Mouse (Mus musculus): ENCODE measurements around the gene 4930523C07Rik. TPM values are rescaled to one million over a fixed set of nuclear protein-coding genes. Genes with fewer than 3 reads are reported as not detected.

4930523C07Rik gene
- total RNA-seq, 2 experiments from 2014 or later: 28.4 to 82.3 TPM

DNA sequence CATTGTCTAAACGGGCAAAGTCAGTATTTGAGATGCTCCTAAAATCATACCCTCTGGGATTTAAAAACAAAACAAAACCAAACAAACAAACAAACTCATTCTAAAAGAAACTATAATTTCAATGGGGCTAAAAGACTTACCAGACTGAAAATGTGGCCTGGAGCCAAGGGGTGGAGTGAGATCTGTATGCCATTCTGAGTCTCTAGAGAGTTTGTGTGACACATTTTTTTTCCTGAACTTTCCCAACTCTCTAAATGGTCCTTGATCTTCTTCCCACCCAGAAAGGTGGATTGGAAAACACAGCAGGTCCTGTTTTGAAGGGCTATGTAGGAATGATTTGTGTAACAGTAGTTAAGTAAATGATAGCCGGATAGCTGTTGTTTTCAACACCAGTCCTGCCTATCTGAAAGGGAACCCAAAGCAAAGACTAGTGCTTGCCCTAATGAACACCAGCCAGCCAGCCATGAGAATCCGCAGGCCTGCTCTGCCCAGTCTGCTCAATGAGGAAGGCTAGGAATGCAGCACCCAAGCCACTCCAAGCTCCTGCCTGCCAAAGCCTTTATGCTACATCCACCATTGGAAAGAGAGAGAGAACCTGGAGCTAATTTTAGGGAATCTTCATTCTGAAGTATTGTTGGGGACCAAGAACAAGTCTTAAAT, 1.0 kb downstream of the 4930523C07Rik start:
- no peak for ATAC-seq (replicated peaks; ENCODE audit: poor library complexity, severe bottlenecking)

DNA sequence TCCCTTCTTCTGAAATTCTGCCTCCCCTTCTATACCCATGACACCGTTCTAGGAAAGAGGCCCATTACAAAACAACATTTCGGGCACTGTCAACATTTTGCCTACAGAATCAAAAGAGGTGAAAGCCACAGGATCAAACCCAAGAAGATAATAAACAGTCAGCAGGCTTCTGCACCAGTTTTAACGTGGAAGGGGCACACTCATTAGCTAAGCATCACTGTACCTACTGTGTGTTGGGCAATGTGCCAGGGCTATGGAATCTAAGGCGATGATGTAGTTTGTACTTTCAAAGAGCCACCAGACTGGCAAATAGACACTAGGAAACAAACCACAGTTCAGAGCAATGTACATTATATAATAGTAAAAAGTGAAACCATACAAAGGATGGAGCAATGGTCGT, 1.8 kb downstream of the 4930523C07Rik start:
- no peak for ATAC-seq (replicated peaks; ENCODE audit: poor library complexity, severe bottlenecking)

GRCm38 (mm10) chr1:160046786-160047185, 2.6 kb downstream of the 4930523C07Rik start:
- ATAC-seq (replicated peaks; ENCODE audit: poor library complexity, severe bottlenecking): no peak

DNA sequence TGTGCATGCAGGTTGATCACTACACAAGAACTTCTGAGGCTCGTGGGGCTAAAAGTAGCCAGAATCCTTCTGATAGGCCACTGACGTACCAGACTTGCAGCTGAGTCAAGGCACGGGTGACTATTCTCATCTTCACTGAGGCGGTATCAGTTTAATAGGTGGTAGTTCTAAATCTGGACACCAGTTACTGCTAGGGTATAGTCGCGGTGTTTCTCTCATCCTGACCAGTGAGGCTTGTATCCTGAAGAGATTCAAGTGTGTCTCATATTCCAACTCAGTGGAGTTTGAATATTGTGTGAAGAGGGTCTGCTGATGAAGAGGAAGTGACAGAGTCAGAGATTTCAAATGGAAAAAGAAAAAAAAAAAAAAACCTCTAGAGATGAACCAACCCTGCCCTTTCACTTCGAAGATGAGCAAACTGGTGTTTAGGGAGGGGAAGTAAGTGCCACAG, 3.3 kb downstream of the 4930523C07Rik start:
- peak; percentile 18 for ATAC-seq (replicated peaks; ENCODE audit: poor library complexity, severe bottlenecking)

GRCm38 (mm10) chr1:160049131-160049880, 5.1 kb downstream of the 4930523C07Rik start:
- no peak for ATAC-seq (replicated peaks; ENCODE audit: poor library complexity, severe bottlenecking)

- no peak for ATAC-seq (replicated peaks; ENCODE audit: poor library complexity, severe bottlenecking)
These were observed 6.7 kb downstream of the 4930523C07Rik start for GRCm38 (mm10) chr1:160050898-160051297.

DNA sequence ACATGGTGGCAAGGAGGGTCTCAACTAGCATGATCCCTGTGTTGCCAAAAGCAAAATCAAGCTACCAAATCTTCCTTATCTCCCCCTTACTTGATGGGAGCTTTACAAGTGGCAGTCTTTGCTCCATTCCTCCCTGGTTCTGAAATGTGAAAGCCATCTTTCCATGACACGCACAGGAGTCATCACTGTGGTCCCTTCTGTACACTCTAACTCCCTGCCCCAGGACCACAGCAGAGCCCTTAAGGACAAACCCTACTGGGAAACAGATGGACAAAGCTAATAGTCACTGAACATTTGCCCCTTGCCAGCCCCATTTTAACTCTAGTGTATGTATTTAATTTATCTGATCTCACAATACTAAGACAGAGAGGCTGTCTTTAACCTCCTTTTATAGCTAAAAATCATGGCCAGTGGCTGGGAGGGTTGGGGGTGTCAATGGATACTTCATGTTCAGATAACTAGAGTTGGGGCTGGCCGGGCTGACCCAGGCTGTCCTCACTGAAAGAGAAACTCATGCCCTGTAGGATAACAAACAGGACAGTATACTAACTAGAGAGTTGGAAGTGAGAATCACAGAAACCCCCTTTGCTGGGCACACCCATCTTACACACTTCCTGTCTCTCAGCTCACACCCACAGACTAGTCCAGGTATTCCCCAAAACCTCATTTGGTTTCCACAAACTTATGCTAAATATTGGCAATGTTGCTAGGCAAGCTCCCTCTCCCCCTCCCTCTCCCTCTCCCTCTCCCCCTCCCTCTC, 8.6 kb downstream of the 4930523C07Rik start:
- peak; percentile 65 for ATAC-seq (replicated peaks; ENCODE audit: poor library complexity, severe bottlenecking)

GRCm38 (mm10) chr1:160053510-160054305, 9.5 kb downstream of the 4930523C07Rik start:
- no peak for ATAC-seq (replicated peaks; ENCODE audit: poor library complexity, severe bottlenecking)

- ATAC-seq (replicated peaks; ENCODE audit: poor library complexity, severe bottlenecking): peak; percentile 28; the same call in 1 of the 2 replicates
These were observed 10.3 kb downstream of the 4930523C07Rik start for GRCm38 (mm10) chr1:160054366-160055078.

DNA sequence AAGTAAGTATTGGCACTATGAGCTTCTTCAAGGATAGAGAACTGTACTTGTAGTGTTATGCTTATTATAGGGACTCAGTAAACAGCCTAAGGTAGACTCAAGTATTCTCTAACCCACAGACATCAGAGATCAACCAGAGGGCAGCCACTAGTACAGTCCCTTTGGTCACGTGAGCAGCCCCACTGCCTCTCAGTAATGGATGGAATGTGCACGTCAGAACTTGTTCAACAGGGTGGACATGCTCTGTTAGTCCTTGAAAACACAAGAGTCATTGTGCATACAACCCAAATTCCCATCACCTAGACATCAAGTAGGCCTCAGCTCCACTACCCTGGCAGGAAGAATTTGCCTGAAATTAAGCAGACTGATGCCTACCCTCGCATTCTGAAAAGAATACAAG, 13.5 kb downstream of the 4930523C07Rik start:
- ATAC-seq (replicated peaks; ENCODE audit: poor library complexity, severe bottlenecking): no peak

DNA sequence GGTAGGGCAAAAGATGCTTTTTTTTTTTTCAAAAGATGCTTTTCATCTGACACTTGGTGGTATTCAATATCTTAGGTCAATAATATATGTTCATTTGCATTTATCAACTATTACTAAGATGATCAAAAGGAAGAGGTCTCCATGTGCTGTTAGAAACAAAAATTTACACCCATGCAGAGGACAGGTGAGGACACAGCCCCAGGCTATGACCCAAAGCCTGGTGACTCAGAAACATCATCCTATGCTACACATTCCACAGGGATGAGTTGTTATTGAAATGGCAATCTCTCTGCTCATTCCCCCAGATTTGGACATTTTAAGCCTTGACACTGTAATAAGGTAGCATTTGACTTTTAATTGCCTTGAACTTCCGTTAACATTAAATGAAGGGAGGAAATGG, 15.7 kb downstream of the 4930523C07Rik start:
- ATAC-seq (replicated peaks; ENCODE audit: poor library complexity, severe bottlenecking): no peak

- ATAC-seq (replicated peaks; ENCODE audit: poor library complexity, severe bottlenecking): no peak
These were observed 16.4 kb downstream of the 4930523C07Rik start for GRCm38 (mm10) chr1:160060542-160060941.

- no peak for ATAC-seq (replicated peaks; ENCODE audit: poor library complexity, severe bottlenecking)
These were observed 17.1 kb downstream of the 4930523C07Rik start for GRCm38 (mm10) chr1:160061321-160061720.

GRCm38 (mm10) chr1:160061725-160062366, 17.7 kb downstream of the 4930523C07Rik start:
- peak; percentile 83 for ATAC-seq (replicated peaks; ENCODE audit: poor library complexity, severe bottlenecking)

DNA sequence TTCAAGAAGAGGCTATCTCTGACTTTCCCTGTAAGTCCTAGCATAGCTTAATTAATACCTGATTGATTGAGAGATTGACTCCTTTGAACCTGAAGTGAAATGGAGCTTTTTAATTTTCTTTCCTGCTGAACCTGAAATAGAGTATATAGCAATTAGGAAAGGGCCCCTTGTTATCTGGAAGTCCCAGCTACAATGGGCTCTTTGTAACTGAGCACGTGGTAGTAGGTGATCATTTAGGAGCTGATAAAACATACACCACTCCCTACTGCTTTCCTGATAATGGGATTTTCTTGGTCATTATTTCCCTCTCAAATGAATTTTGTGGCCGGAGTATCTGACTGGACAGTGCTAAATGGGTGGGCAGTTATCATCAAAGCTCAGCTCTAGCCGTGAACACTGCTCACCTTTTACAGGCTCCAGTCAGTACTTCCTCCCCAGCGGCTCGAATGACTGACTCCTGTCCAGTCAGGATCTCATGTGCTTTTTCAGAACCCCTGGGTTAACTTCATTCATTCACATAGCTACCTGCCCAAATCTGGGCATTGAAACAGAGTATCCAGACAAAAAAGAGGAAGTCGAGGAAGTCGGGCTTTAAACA, 20.5 kb downstream of the 4930523C07Rik start:
- ATAC-seq (replicated peaks; ENCODE audit: poor library complexity, severe bottlenecking): no peak

- ATAC-seq (replicated peaks; ENCODE audit: poor library complexity, severe bottlenecking): peak; percentile 93
These were observed 34.9 kb downstream of the 4930523C07Rik start for GRCm38 (mm10) chr1:160078882-160079661.

DNA sequence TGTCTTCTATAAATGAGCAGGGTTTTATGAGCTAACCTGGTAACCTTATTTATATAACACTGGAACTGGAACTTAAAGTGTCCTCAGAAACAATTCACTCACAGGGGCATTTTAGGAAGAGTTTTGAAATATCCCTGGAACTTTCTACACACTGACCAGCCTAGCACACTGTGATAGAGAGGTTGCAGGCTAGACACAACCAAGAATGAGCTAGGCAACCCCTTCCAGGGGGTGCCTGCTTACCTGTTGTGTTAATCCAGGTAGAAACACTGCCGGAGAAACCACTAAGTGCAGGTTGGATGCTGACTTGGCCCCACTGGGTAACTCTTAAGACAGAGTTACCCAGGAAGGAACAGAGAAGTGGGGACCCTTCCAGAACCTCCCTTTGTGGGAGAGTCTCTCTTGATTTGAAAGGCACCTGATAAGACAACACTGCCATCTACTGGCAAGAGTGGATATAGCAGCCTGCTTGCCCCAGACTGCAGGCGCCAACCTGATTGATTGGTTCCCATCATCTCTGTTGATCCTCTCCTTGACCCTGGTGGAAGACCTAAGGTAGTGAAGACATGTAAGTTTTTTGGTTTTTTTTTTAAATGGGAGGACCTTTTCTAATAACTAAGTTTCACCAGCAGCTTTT, 36.7 kb downstream of the 4930523C07Rik start:
- ATAC-seq (replicated peaks; ENCODE audit: poor library complexity, severe bottlenecking): peak; percentile 67

All from granulocyte monocyte progenitor cell, adult 5-6 weeks (primary cell).